Mouse (Mus musculus) A20 (cell line): Measurements from ENCODE around the gene Grb10.
A peak's percentile ranks its signal among the peaks of the same experiment; 100 is the strongest.

Source experiments
- DNase-seq: peaks from one replicate; pipeline ENCODE4 v3.0.0-alpha.2; 2011; ENCODE audit warnings: low read depth, low spot score

Grb10 gene

GRCm38 (mm10) chr11:12034371-12034770 is 4.1 kb downstream of the Grb10 start:
- no peak for DNase-seq

- no peak for DNase-seq
Observed at GRCm38 (mm10) chr11:12032831-12033230, 5.7 kb downstream of the Grb10 start.

GRCm38 (mm10) chr11:12026638-12027037 is 11.8 kb downstream of the Grb10 start:
- no peak for DNase-seq

- DNase-seq, result no peak
Observed at GRCm38 (mm10) chr11:12025756-12026593, 12.5 kb downstream of the Grb10 start.

GRCm38 (mm10) chr11:12025392-12025755 is 13.1 kb downstream of the Grb10 start:
- no peak for DNase-seq

GRCm38 (mm10) chr11:12023051-12023450 is 15.4 kb downstream of the Grb10 start:
- no peak for DNase-seq

GRCm38 (mm10) chr11:12019651-12020050 is 18.8 kb downstream of the Grb10 start:
- no peak for DNase-seq

- no peak for DNase-seq
Observed at GRCm38 (mm10) chr11:12018604-12019003, 19.9 kb downstream of the Grb10 start.

GRCm38 (mm10) chr11:12010084-12010483 is 28.4 kb downstream of the Grb10 start:
- DNase-seq, result no peak

- no peak for DNase-seq
Observed at GRCm38 (mm10) chr11:12000293-12000910, 38.1 kb downstream of the Grb10 start.

- no peak for DNase-seq
Observed at GRCm38 (mm10) chr11:11998881-11999280, 39.6 kb downstream of the Grb10 start.

GRCm38 (mm10) chr11:11997045-11997444 is 41.4 kb downstream of the Grb10 start:
- no peak for DNase-seq

GRCm38 (mm10) chr11:11995371-11995770 is 43.1 kb downstream of the Grb10 start:
- DNase-seq, result no peak

GRCm38 (mm10) chr11:11993807-11994206 is 44.7 kb downstream of the Grb10 start:
- no peak for DNase-seq

- no peak for DNase-seq
Observed at GRCm38 (mm10) chr11:11993183-11993582, 45.3 kb downstream of the Grb10 start.

- no peak for DNase-seq
Observed at GRCm38 (mm10) chr11:11989850-11990249, 48.6 kb downstream of the Grb10 start.

- no peak for DNase-seq
Observed at GRCm38 (mm10) chr11:11987233-11987632, 51.2 kb downstream of the Grb10 start.

- no peak for DNase-seq
Observed at GRCm38 (mm10) chr11:11978611-11979197, 59.8 kb downstream of the Grb10 start.

- DNase-seq, result peak; percentile 71
Observed at GRCm38 (mm10) chr11:11974591-11975255, 63.8 kb downstream of the Grb10 start.

GRCm38 (mm10) chr11:11973366-11974014 is 65.0 kb downstream of the Grb10 start:
- peak; percentile 70 for DNase-seq

- peak; percentile 16 for DNase-seq
Observed at GRCm38 (mm10) chr11:11972401-11973110, 65.9 kb downstream of the Grb10 start.
